Mouse (Mus musculus) megakaryocyte-erythroid progenitor cell, adult 5-6 weeks (primary cell): Measurements from ENCODE around the gene Gm43191. TPM values are rescaled to one million over a fixed set of nuclear protein-coding genes. Genes with fewer than 3 reads are reported as not detected.
A peak's percentile ranks its signal among the peaks of the same experiment; 100 is the strongest.
"Not testable (repeated sequence)": the region's sequence is repeated elsewhere in the genome, so short reads cannot be mapped to it uniquely, and the experiment has no call there.

Experiments used
- ATAC-seq: replicated peaks from 2 replicates; pipeline ENCODE4 v1.8.0; 2016; ENCODE audit warnings: mild to moderate bottlenecking, inconsistent platforms; ENCODE audit not compliant: severe bottlenecking, poor library complexity, low FRiP score, low TSS enrichment
- total RNA-seq, 2 experiments: library from RNA; stranded (forward) in 1 of 2; stranded (reverse) in 1 of 2; fragments of 200-1000, 215-1000 nt in 1 of 2; fragments of >200 nt in 1 of 2; fragmentation: Nextera tagmentation in 1 of 2; gene quantifications; 2 replicates each; pipeline ENCODE4 v1.2.3; 2014 to 2017

Gene Gm43191
- total RNA-seq, 2 experiments from 2014 or later: not detected

- ATAC-seq: not testable (repeated sequence)
These were observed 16.8 kb downstream of the Gm43191 start for GRCm38 (mm10) chr3:116664281-116664680.

GRCm38 (mm10) chr3:116662463-116662863 lies 18.6 kb downstream of the Gm43191 start, which contains the start of gene Mfsd14a:
TSS of gene Mfsd14a (minus strand) at chr3:116662677.
- peak; percentile 97 for ATAC-seq

GRCm38 (mm10) chr3:116661870-116662414 lies 19.1 kb downstream of the Gm43191 start:
- peak; percentile 40 for ATAC-seq

- ATAC-seq: peak; percentile 6; the same call in 1 of the 2 replicates
These were observed 19.7 kb downstream of the Gm43191 start for GRCm38 (mm10) chr3:116661288-116661869.

- no peak for ATAC-seq
These were observed 21.1 kb downstream of the Gm43191 start for GRCm38 (mm10) chr3:116659856-116660430.

GRCm38 (mm10) chr3:116658928-116659565 lies 22.0 kb downstream of the Gm43191 start:
- no peak for ATAC-seq

GRCm38 (mm10) chr3:116656184-116656965 lies 24.7 kb downstream of the Gm43191 start:
- no peak for ATAC-seq

GRCm38 (mm10) chr3:116654051-116654450 lies 27.0 kb downstream of the Gm43191 start:
- not testable (repeated sequence) for ATAC-seq

GRCm38 (mm10) chr3:116653278-116653945 lies 27.6 kb downstream of the Gm43191 start:
- ATAC-seq: peak; percentile 83

- ATAC-seq: no peak
These were observed 29.0 kb downstream of the Gm43191 start for GRCm38 (mm10) chr3:116652033-116652446.

GRCm38 (mm10) chr3:116650698-116651097 lies 30.4 kb downstream of the Gm43191 start:
- ATAC-seq: no peak

- no peak for ATAC-seq
These were observed 32.3 kb downstream of the Gm43191 start for GRCm38 (mm10) chr3:116648805-116649204.

GRCm38 (mm10) chr3:116646387-116646786 lies 34.7 kb downstream of the Gm43191 start:
- ATAC-seq: no peak

GRCm38 (mm10) chr3:116642373-116642772 lies 38.7 kb downstream of the Gm43191 start:
- peak; percentile 57 for ATAC-seq

GRCm38 (mm10) chr3:116641811-116642371 lies 39.2 kb downstream of the Gm43191 start:
- ATAC-seq: no peak

- ATAC-seq: peak; percentile 81
These were observed 41.0 kb downstream of the Gm43191 start for GRCm38 (mm10) chr3:116640024-116640423.

GRCm38 (mm10) chr3:116638572-116638971 lies 42.5 kb downstream of the Gm43191 start:
- ATAC-seq: no peak

GRCm38 (mm10) chr3:116637693-116638476 lies 43.2 kb downstream of the Gm43191 start:
- no peak for ATAC-seq
